Mouse (Mus musculus) stomach, embryonic 15.5 days (tissue): ENCODE data around the gene Glrx3. TPM values are rescaled to one million over a fixed set of nuclear protein-coding genes. Genes with fewer than 3 reads are reported as not detected.

ENCODE experiments used
- ATAC-seq: fragments of 200-750 bp; cut with Nextera tagmentation; 2 replicates; pipeline ENCODE4 v1.8.0; 2017; ENCODE audit warnings: low read depth, moderate number of reproducible peaks, moderate TSS enrichment; ENCODE audit not compliant: insufficient read depth, low FRiP score
- H3K27ac ChIP-seq: fragments of 300-500 bp; sonication (generic); 2 replicates; pipeline ENCODE4 v1.5.1; 2015; ENCODE audit warnings: mild to moderate bottlenecking, inconsistent platforms
- H3K27me3 ChIP-seq: fragments of 300-500 bp; sonication (generic); replicated peaks from 2 replicates; pipeline ENCODE4 v1.6.1; 2015; ENCODE audit warnings: inconsistent platforms
- H3K36me3 ChIP-seq: fragments of 300-500 bp; sonication (generic); 2 replicates; pipeline ENCODE4 v1.6.1; 2015; ENCODE audit warnings: inconsistent platforms
- H3K4me1 ChIP-seq: fragments of 300-500 bp; sonication (generic); 2 replicates; pipeline ENCODE4 v1.6.1; 2015; ENCODE audit warnings: inconsistent platforms
- H3K4me2 ChIP-seq: fragments of 300-500 bp; sonication (generic); 2 replicates; pipeline ENCODE4 v1.6.1; 2015; ENCODE audit warnings: mild to moderate bottlenecking, inconsistent platforms
- H3K4me3 ChIP-seq: fragments of 300-500 bp; sonication (generic); replicated peaks from 2 replicates; pipeline ENCODE4 v1.5.1; 2015; ENCODE audit warnings: inconsistent platforms
- H3K9ac ChIP-seq: fragments of 300-500 bp; sonication (generic); 2 replicates; pipeline ENCODE4 v1.6.1; 2015; ENCODE audit warnings: inconsistent platforms
- H3K9me3 ChIP-seq: fragments of 300-500 bp; sonication (generic); 2 replicates; pipeline ENCODE4 v1.6.1; 2016; ENCODE audit warnings: inconsistent platforms
- WGBS: fragments of 180-500 bp; shearing (Covaris S2); methylation state at CpG from one replicate; pipeline ENCODE4 v1.1.7; 2015; 5-methylcytosine and 5-hydroxymethylcytosine counted together
- polyA plus RNA-seq: library from polyadenylated mRNA; unstranded; fragments of >200 nt; fragmentation: Nextera tagmentation; extraction: Ambion mirVana; gene quantifications from 2 replicates; pipeline ENCODE4 v1.2.1, GENCODE M21; 2015

Glrx3 gene
- polyA plus RNA-seq, 1 experiment from 2014 or later: 196 TPM

DNA sequence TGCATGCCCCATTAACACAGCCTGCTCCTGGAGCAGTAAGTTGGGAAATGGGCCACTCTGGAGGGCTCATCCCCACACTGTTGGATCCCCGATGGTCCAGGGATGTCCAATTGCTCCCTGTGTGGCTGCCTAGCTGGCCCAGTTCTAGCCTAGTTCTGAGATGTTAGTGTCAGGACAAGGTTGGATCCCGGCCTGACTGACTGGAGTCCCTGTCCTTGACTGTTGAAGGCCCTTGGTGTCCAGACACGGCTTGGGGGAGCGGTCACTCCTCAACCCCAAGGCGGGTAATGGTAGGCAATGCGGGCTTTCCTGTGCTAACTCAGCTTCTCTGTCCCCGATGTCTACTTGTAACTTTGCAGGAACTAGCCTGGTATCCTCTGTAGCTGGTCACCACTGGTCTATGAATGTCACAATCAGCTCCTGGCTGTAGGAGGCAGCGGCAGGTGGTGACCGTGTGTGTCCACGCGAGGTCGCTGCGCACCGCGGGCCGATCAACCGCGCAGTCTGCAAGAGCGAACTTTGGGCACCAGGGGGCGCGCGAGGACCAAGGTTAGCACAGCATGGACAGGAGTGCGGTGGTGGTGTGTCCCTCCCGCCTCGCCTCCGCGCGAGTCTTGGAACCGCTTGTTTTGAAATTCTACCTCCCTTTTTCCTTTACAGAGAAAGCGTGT, 40.7 kb downstream of the Glrx3 start:
- Histone ChIP-seq H3K27me3 (no peaks in the 10 kb centered on the region; the same call in 1 of the 2 replicates), H3K27ac (no peak overlapping the region), H3K9ac (no peak overlapping the region), H3K36me3 (no peaks in the 10 kb centered on the region), H3K4me1 (peaks cover 4% of the 10 kb centered on the region), H3K4me2 (peak overlapping the region; percentile 44), H3K9me3 (no peaks in the 10 kb centered on the region), H3K4me3 (no peak overlapping the region; the same call in 1 of the 2 replicates)
- WGBS: 14% methylated on average over 30 of the region's 30 CpGs
- ATAC-seq: peak; percentile 84

DNA sequence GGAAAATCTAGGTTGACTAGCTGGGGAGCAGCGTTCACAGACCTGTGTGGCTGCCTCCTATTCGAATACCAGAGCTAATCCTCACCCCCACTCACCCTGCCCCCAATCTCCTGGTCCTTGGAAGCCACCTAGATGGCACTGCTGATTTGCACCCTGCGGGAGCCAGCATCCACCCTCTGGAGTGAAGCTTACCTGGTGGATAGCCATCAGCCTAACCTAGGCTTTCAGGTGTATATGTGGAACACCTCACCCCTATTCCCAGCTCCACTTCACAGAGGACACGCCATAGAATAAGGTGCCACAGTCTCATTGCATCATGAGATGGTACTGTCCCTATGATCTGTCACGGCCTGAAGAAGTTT, 41.2 kb downstream of the Glrx3 start:
- Histone ChIP-seq H3K36me3 (no peaks in the 10 kb centered on the region), H3K4me2 (peak overlapping the region; percentile 44), H3K27ac (no peak overlapping the region), H3K4me3 (no peak overlapping the region; the same call in 1 of the 2 replicates), H3K9me3 (no peaks in the 10 kb centered on the region), H3K4me1 (peaks cover 4% of the 10 kb centered on the region), H3K27me3 (no peaks in the 10 kb centered on the region; the same call in 1 of the 2 replicates), H3K9ac (no peak overlapping the region)
- no peak for ATAC-seq
- WGBS: 22% methylated on average over 5 of the region's 5 CpGs

DNA sequence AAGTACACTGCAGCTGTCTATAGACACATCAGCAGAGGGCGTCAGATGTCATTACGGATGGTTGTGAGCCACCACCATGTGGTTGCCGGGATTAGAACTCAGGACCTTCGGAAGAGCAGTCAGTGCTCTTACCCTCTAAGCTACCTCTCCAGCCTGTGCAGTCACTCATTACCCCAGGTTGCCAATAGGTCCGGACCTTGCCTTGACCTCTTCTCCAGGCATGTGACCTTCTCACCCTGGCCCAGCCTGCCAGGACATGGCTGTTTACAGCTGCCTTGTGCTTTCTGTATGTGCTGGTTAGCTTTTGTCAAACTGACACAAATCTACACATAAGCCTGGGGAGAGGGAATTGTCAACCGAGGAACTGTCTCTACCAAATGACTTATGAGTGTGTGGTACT, 43.4 kb downstream of the Glrx3 start:
- Histone ChIP-seq H3K9me3 (no peaks in the 10 kb centered on the region), H3K27ac (no peak overlapping the region), H3K36me3 (no peaks in the 10 kb centered on the region), H3K27me3 (no peaks in the 10 kb centered on the region; the same call in 1 of the 2 replicates), H3K4me1 (peaks cover 4% of the 10 kb centered on the region), H3K4me2 (no peak overlapping the region), H3K9ac (no peak overlapping the region), H3K4me3 (no peak overlapping the region)
- ATAC-seq: no peak
- WGBS: 69% methylated on average over 6 of the region's 6 CpGs

DNA sequence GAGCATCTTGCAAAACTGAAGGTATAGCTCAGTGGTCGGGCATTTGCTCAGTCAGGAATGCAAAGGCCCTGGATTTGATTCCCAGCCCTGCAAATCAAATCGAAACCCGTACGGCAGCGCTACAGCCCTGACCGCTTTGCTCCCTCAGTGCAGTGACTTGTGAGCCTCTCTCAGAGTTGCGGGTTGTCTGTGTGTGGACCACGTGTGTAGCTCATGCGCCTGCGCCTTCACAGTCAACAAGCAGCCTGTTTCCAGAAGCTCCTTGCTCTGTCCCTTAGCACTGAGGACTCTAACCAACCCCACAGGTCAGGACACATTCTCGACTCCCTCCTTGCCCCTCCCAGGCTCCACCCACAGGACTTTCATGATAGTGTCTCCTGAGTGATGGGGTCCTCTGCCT, 46.6 kb downstream of the Glrx3 start:
- H3K36me3 ChIP-seq: no peaks in the 10 kb centered on the region
- WGBS: 80% methylated on average over 11 of the region's 11 CpGs
- no peak overlapping the region for H3K4me3 ChIP-seq
- H3K27me3 ChIP-seq: no peaks in the 10 kb centered on the region
- ATAC-seq: no peak
- H3K4me1 ChIP-seq: no peaks in the 10 kb centered on the region
- no peak overlapping the region for H3K27ac ChIP-seq
- H3K4me2 ChIP-seq: no peak overlapping the region
- H3K9me3 ChIP-seq: no peaks in the 10 kb centered on the region
- H3K9ac ChIP-seq: no peak overlapping the region

DNA sequence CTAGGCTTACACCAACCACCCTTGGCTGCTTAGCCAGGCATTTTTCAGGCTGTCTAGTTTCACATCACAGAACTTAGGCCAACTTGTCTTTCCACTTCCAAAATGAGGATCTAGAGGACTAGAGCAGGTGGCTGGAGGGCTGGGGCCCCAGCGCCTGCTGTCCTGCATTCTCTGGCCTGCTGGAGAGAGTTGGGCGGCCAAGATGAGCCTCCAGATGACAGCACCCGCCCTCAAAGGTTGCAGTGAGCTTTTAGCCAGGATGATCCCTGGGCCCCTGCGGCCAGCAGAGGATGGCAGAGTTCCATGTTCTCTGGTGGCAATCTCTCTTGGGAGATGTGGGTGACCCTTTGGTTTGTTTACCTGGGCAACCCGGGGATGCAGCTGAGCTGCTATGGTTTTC, 51.0 kb downstream of the Glrx3 start:
- H3K27me3 ChIP-seq: no peaks in the 10 kb centered on the region
- ATAC-seq: no peak
- 62% methylated on average over 5 of the region's 5 CpGs for WGBS
- H3K4me2 ChIP-seq: no peak overlapping the region
- H3K9ac ChIP-seq: no peak overlapping the region
- no peaks in the 10 kb centered on the region for H3K4me1 ChIP-seq
- no peaks in the 10 kb centered on the region for H3K36me3 ChIP-seq
- H3K27ac ChIP-seq: no peak overlapping the region
- H3K9me3 ChIP-seq: no peaks in the 10 kb centered on the region
- no peak overlapping the region for H3K4me3 ChIP-seq

DNA sequence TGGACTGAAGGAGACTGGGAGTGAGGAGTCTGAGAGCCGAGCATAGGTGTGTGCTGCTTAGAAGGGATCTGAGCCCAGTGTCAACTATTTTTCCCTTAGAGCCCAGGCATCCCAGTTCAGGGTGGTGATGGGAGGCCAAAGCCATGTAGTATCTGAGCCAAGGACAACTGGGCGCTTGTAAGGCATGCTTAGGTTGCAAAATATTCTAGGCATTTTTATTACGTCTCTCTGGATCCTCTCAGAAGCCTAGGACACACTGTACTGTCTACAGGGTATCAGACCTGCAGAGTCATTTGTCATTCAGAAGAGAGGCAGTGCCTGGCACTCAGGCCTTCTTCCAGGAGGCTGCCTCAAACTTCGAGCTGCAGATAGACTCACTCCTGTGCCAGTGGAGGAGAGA, 53.3 kb downstream of the Glrx3 start:
- H3K36me3 ChIP-seq: no peaks in the 10 kb centered on the region
- H3K4me3 ChIP-seq: no peak overlapping the region
- H3K9me3 ChIP-seq: no peaks in the 10 kb centered on the region
- no peak overlapping the region for H3K9ac ChIP-seq
- H3K4me1 ChIP-seq: no peaks in the 10 kb centered on the region
- ATAC-seq: no peak
- WGBS: 54% methylated on average over 4 of the region's 4 CpGs
- no peaks in the 10 kb centered on the region for H3K27me3 ChIP-seq
- H3K4me2 ChIP-seq: no peak overlapping the region
- no peak overlapping the region for H3K27ac ChIP-seq

DNA sequence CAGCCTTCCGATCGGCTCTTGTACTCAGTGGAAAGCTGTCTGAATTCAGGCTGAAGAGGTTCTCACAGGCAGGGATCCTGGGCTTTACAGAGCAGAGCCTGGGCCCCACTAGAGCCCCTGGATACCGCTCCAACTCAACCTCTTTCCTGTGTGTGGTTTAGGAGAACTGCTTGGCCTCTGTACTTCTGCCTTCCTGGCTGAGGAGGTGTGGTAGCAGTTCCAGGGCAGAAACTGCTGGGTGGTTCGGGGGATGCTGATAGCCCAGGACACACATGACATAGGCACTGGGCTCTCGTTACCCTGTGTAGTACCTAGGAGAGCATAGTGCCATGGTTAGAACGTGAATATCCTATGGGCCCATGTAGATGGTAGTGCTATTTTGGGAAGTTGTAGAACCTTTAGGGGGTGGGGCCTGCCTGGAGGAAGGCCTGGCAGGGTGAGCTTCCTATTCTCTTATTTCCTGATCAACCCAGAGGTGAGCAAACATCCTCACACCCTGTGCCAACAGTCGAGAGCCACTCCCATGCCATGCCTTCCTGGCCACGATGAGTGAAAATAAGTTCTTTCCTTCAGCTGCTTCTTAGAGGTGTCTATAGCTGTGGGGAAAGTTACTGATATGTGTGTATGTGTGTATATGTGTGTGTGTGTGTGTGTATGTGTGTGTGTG, 55.0 kb downstream of the Glrx3 start:
- Histone ChIP-seq H3K9me3 (no peaks in the 10 kb centered on the region), H3K4me2 (no peak overlapping the region), H3K36me3 (no peaks in the 10 kb centered on the region), H3K4me1 (no peaks in the 10 kb centered on the region), H3K9ac (no peak overlapping the region), H3K27me3 (no peaks in the 10 kb centered on the region), H3K4me3 (no peak overlapping the region), H3K27ac (no peak overlapping the region)
- ATAC-seq: peak; percentile 50; the same call in 1 of the 2 replicates
- WGBS: 65% methylated on average over 8 of the region's 8 CpGs

DNA sequence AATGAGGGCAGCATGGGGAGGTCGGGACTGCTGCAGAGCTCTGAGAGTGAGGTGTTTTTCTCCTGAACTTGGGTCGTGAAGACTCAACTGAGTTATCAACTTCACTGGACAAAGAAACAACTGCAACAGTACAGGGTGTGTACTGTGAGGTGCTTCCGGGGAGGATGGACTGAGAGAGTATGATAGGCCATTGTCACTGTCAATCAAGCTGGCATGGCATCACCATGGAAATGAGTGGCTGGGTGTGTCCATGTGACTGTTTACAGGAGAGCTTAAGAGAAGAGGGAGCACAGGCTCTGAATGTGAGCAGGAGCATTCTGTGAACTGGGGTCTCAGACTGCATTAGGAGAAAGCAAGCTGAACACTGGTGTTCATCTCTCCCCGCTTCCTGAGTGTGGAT, 61.3 kb downstream of the Glrx3 start:
- no peak for ATAC-seq

DNA sequence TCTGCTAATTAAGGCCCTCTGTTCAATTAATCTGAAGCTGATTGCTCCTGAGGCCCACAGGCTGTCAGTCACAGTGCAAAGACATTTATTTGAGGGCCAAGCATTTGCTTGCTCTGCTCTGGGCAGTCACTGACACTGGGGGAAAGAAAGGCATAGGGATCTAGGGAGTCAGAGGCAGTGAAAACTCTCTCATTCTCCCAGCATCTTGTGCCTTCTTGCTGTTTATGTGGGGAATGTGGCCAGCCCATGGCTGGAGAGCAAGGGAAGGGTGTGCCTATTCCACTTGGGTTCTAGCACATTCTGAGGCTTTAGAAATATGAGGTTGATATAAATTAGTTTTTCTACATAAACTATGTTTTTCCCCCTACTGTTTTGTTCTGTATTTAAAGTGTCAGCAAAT, 80.2 kb downstream of the Glrx3 start:
- H3K9ac ChIP-seq: no peak overlapping the region
- H3K4me1 ChIP-seq: 0 out of 2 replicates have a peak, but pooled peaks cover 4% of the 10 kb centered on the region
- 0 out of 2 replicates have a peak overlapping the region, but pooled peaks have one; percentile 40 for H3K27ac ChIP-seq

More for the DNA sequence above, 61.3 kb downstream of the Glrx3 start:
- H3K9me3 ChIP-seq: no peaks in the 10 kb centered on the region
- no peak overlapping the region for H3K9ac ChIP-seq
- no peak overlapping the region for H3K27ac ChIP-seq
- H3K4me2 ChIP-seq: no peak overlapping the region
- no peaks in the 10 kb centered on the region for H3K36me3 ChIP-seq
- H3K27me3 ChIP-seq: no peaks in the 10 kb centered on the region
- WGBS: 78% methylated on average over 4 of the region's 4 CpGs
- H3K4me1 ChIP-seq: no peaks in the 10 kb centered on the region
- H3K4me3 ChIP-seq: no peak overlapping the region

DNA sequence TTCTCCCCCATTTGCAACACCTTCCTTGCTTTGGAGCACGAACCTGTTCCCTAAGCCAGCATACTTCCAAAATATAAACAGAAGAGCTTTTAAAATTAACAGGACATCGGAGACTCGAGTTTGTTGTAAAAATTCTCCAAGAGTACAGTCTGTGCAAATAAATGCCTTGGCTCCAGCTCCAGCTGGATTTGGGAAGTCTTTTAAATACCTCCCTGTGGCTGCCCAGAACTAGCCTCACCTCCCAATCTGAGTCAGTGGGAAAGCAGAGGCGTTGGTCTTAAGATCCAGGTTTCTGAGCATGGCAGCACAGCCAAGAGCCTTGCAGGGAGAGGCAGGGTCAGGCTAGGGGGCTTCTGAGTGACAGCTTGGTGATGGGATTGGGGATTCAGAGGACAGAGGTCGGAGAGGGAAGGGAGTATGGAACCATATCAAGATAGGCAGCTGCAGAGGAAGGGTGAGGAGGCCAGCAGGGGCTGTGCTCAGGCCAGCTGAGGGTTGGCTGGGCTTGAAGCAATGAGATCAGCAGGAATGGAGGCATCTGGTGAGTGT, 80.7 kb downstream of the Glrx3 start:
- no peak overlapping the region for H3K4me2 ChIP-seq
- 32% methylated on average over 5 of the region's 5 CpGs for WGBS
- H3K27me3 ChIP-seq: no peaks in the 10 kb centered on the region
- no peak overlapping the region for H3K4me3 ChIP-seq
- peak overlapping the region; percentile 33; the same call in 1 of the 2 replicates for H3K27ac ChIP-seq
- no peaks in the 10 kb centered on the region for H3K36me3 ChIP-seq
- 0 out of 2 replicates have a peak, but pooled peaks cover 4% of the 10 kb centered on the region for H3K4me1 ChIP-seq
- H3K9me3 ChIP-seq: no peaks in the 10 kb centered on the region
- ATAC-seq: no peak
- H3K9ac ChIP-seq: no peak overlapping the region

More for the DNA sequence above, 80.2 kb downstream of the Glrx3 start:
- ATAC-seq: no peak
- no peak overlapping the region for H3K4me2 ChIP-seq
- H3K36me3 ChIP-seq: no peaks in the 10 kb centered on the region
- H3K4me3 ChIP-seq: no peak overlapping the region
- H3K27me3 ChIP-seq: no peaks in the 10 kb centered on the region
- no peaks in the 10 kb centered on the region for H3K9me3 ChIP-seq
